Mouse (Mus musculus) C2C12 (cell line): ENCODE data around the gene Spg20.

Experiments
- CEBPB ChIP-seq: IDR thresholded peaks from one replicate; pipeline ENCODE4 v1.6.1; 2011; ENCODE audit warnings: low read depth, mild to moderate bottlenecking, control low read depth, moderate library complexity
- CTCF ChIP-seq: IDR thresholded peaks from one replicate; pipeline ENCODE4 v1.5.1; 2011; ENCODE audit not compliant: control insufficient read depth, insufficient read depth, insufficient read length
- FOSL1 ChIP-seq: IDR thresholded peaks from one replicate; pipeline ENCODE4 v1.8.0; 2011; ENCODE audit warnings: mild to moderate bottlenecking, low read length; ENCODE audit not compliant: poor library complexity, insufficient read depth, severe bottlenecking
- MAX ChIP-seq: IDR thresholded peaks from one replicate; pipeline ENCODE4 v1.6.1; 2011; ENCODE audit warnings: mild to moderate bottlenecking, control low read depth
- MYOG ChIP-seq: IDR thresholded peaks from one replicate; pipeline ENCODE4 v1.6.1; 2011; ENCODE audit not compliant: control insufficient read depth, insufficient read length; ENCODE audit errors: extremely low read depth
- USF1 ChIP-seq: IDR thresholded peaks from one replicate; pipeline ENCODE4 v1.6.1; 2011; ENCODE audit warnings: low read depth, mild to moderate bottlenecking, control low read depth, moderate library complexity

DNA sequence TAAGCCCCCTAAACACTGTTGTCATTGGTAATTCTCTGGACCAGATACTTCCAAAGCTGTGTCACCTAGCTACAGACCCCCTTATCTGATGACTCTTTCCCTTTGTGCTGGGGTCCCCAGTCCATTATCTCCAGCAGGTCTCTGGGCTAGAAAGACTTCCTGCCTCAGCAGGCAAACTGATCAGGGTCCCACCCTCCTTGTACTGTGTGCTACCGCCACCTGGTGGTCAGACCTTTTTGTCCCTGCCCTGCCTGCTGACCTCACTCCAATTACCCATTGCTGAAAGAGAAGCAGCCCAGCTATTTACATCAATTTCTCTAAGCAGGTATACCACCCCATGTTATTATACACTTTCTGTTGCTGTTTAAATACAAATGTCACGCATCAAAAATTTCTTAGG lies 47.5 kb upstream of the Spg20 start:
- TF ChIP-seq CTCF (peak; percentile 79), USF1 (no peak), CEBPB (no peak), MYOG (no peak), MAX (no peak), FOSL1 (no peak)
